Mouse (Mus musculus) G1E (cell line): ENCODE measurements around the gene Wdr26. TPM values are rescaled to one million over a fixed set of nuclear protein-coding genes. Genes with fewer than 3 reads are reported as not detected.

Experiments used
- ATAC-seq: 2 replicates; pipeline ENCODE4 v1.8.0; 2016; ENCODE audit warnings: mild to moderate bottlenecking; ENCODE audit not compliant: insufficient number of reproducible peaks, poor library complexity, low FRiP score, severe bottlenecking; ENCODE audit errors: extremely low read depth
- DNase-seq: peaks from one replicate; pipeline ENCODE4 v3.0.0; 2012; ENCODE audit warnings: low spot score
- H3K27me3 ChIP-seq: 2 replicates; pipeline ENCODE4 v1.6.1; 2012; ENCODE audit warnings: mild to moderate bottlenecking, low read length, inconsistent platforms; ENCODE audit not compliant: insufficient read depth
- H3K36me3 ChIP-seq: replicated peaks from 2 replicates; pipeline ENCODE3; 2012; ENCODE audit warnings: mild to moderate bottlenecking, inconsistent platforms
- H3K4me1 ChIP-seq: 2 replicates; pipeline ENCODE4 v1.6.1; 2012; ENCODE audit warnings: low read depth, low read length, inconsistent platforms, mixed read lengths; ENCODE audit not compliant: insufficient read depth
- H3K4me3 ChIP-seq: 2 replicates; pipeline ENCODE4 v1.5.1; 2012; ENCODE audit warnings: low read depth, mild to moderate bottlenecking, inconsistent platforms, low read length, moderate library complexity, mixed read lengths
- H3K9me3 ChIP-seq: replicated peaks from 2 replicates; pipeline ENCODE4 v1.6.1; 2012; ENCODE audit warnings: inconsistent platforms
- CTCF ChIP-seq: IDR thresholded peaks from 2 replicates; pipeline ENCODE4 v1.5.1; 2012; ENCODE audit warnings: low read depth, low read length, inconsistent platforms, mixed read lengths
- GATA1 ChIP-seq: IDR thresholded peaks from 2 replicates; pipeline ENCODE4 v1.6.1; 2012; ENCODE audit warnings: borderline replicate concordance, low read length, inconsistent platforms, mixed read lengths
- GATA2 ChIP-seq: IDR thresholded peaks from 2 replicates; pipeline ENCODE4 v1.6.1; 2012; ENCODE audit warnings: low read depth, low read length, inconsistent platforms, borderline replicate concordance
- POLR2AphosphoS5 ChIP-seq: IDR thresholded peaks from 2 replicates; pipeline ENCODE4 v1.6.1; 2012; ENCODE audit warnings: low read depth, low read length, inconsistent platforms; ENCODE audit not compliant: insufficient replicate concordance
- TAL1 ChIP-seq: conservative IDR thresholded peaks from 2 replicates; pipeline ENCODE4 v1.6.1; 2012; ENCODE audit warnings: low read depth, low read length, inconsistent platforms, mixed read lengths
- polyA plus RNA-seq: library from polyadenylated mRNA; stranded (reverse); fragments of >175 nt; gene quantifications from 2 replicates; pipeline ENCODE4 v1.2.3, GENCODE M21; 2012
- total RNA-seq, 2 experiments: library from RNA; stranded (forward) in 1 of 2; stranded (reverse) in 1 of 2; fragments of 200-1000 nt in 1 of 2; fragments of >200 nt in 1 of 2; fragmentation: Nextera tagmentation in 1 of 2; gene quantifications; 2 replicates each; pipeline ENCODE4 v1.2.3; 2014 to 2017

The Wdr26 gene
- total and polyA plus RNA-seq, 3 experiments: 28.1 to 297 (median 101) TPM

GRCm38 (mm10) chr1:181138730-181139129, 73.1 kb downstream of the Wdr26 start:
- DNase-seq (no peak), ATAC-seq (no peak)
- no peak for TF ChIP-seq TAL1
- no peak for TF ChIP-seq GATA2
- Histone ChIP-seq H3K27me3 (no peaks in the 10 kb centered on the region), H3K4me1 (peaks cover 8% of the 10 kb centered on the region), H3K36me3 (peaks cover 75% of the 10 kb centered on the region), H3K9me3 (no peaks in the 10 kb centered on the region), H3K4me3 (no peak overlapping the region)

DNA sequence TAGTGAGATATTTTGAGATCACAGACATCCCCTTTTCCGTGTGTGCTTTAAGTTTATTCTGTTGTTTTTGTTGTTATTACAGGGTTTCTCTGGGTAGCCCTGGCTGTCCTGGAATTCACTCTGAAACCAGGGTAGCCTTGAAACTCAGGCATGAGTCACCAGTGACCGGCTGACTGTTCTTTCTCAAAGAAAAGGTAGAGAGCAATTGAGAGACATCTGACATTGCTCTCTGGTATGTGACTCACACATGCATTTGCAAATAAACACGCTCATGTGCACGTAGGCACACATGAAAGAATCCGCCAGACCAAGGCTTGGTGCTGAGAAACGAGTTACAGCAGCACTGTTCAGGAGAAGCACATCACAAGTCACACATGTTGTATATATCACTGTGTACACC, 79.9 kb downstream of the Wdr26 start:
- Histone ChIP-seq H3K36me3 (peaks cover 88% of the 10 kb centered on the region), H3K4me1 (no peaks in the 10 kb centered on the region), H3K4me3 (no peak overlapping the region), H3K27me3 (no peaks in the 10 kb centered on the region), H3K9me3 (no peaks in the 10 kb centered on the region)
- ATAC-seq (no peak), DNase-seq (no peak)
- no peak for TF ChIP-seq GATA2
- no peak for TF ChIP-seq CTCF
- no peak for TF ChIP-seq GATA1
- no peak for TF ChIP-seq POLR2AphosphoS5
- TF ChIP-seq TAL1: no peak

DNA sequence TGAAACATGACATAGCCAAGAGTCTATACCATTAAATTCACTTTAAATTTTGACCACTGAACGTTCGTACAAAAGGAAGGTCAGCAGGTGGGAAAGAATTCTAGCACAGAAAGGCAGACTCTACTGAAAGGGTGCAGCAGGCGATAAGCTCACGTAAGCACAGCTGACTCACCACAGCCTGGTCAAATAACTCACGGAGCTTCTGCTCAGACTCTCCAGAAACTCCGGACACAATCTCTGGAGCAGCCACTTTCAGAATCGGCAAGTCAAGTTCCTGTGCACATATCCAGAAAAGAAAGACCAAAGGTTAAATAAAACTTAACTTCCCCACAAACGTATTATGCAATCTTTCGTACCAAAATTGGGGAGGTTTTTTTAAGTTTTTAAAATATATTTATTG, 85.0 kb downstream of the Wdr26 start:
- TF ChIP-seq TAL1 (no peak), POLR2AphosphoS5 (no peak), CTCF (no peak), GATA1 (no peak)
- ATAC-seq: no peak
- H3K36me3 ChIP-seq: peaks cover 88% of the 10 kb centered on the region

DNA sequence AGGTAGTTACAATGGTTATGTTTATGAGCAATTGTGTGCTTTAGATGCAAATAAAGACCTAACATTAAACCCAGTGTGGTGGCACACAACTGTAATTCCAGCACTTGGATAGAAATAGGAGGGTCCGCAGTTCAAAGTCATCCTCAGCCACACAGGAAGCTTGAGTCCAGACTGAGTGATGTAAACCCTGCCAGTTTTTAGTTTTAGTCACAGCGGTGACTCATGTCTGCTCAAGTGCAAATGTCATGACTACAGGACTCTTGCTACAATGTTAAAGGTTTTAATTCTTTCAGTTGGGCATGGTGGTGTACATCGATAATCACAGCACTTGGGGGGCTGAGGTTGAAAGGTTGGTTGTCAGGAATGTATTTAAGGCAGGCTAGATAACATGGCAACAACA, 85.9 kb downstream of the Wdr26 start:
- Histone ChIP-seq H3K4me1 (peaks cover 6% of the 10 kb centered on the region), H3K27me3 (no peaks in the 10 kb centered on the region), H3K36me3 (peaks cover 88% of the 10 kb centered on the region), H3K9me3 (no peaks in the 10 kb centered on the region), H3K4me3 (no peak overlapping the region)
- TF ChIP-seq CTCF: no peak
- no peak for TF ChIP-seq POLR2AphosphoS5
- TF ChIP-seq GATA2: no peak
- TF ChIP-seq TAL1: no peak
- TF ChIP-seq GATA1: no peak
- DNase-seq (no peak), ATAC-seq (no peak)

More for the DNA sequence above, 85.0 kb downstream of the Wdr26 start:
- DNase-seq: no peak
- Histone ChIP-seq H3K27me3 (no peaks in the 10 kb centered on the region), H3K4me3 (no peak overlapping the region), H3K9me3 (no peaks in the 10 kb centered on the region), H3K4me1 (peaks cover 6% of the 10 kb centered on the region)

- TF ChIP-seq POLR2AphosphoS5: no peak
- TF ChIP-seq GATA1: no peak
- TF ChIP-seq CTCF: no peak
- TF ChIP-seq GATA2: no peak
- no peak for TF ChIP-seq TAL1
Measured at GRCm38 (mm10) chr1:181124145-181124544, 87.7 kb downstream of the Wdr26 start.

More at GRCm38 (mm10) chr1:181124145-181124544, 87.7 kb downstream of the Wdr26 start:
- H3K36me3 ChIP-seq: peaks cover 87% of the 10 kb centered on the region
- H3K4me3 ChIP-seq: no peak overlapping the region
- peak; percentile 9 for DNase-seq
- H3K4me1 ChIP-seq: peaks cover 6% of the 10 kb centered on the region
- H3K9me3 ChIP-seq: no peaks in the 10 kb centered on the region
- no peaks in the 10 kb centered on the region for H3K27me3 ChIP-seq
- no peak for ATAC-seq

Other genes starting within 250 kb of the Wdr26 start
- gene Ephx1, start 191.1 kb downstream of the Wdr26 start, total RNA-seq (2014; fragmentation: Nextera tagmentation): not detected in 2 replicates
- not detected in 2 replicates for gene Ephx1, start 191.1 kb downstream of the Wdr26 start, total RNA-seq (2017)
- not detected in 2 replicates for gene Ephx1, start 191.1 kb downstream of the Wdr26 start, polyA plus RNA-seq
- not detected in 2 replicates for gene 9130409I23Rik, start 160.8 kb downstream of the Wdr26 start, total RNA-seq (2014; fragmentation: Nextera tagmentation)
- gene 9130409I23Rik, start 160.8 kb downstream of the Wdr26 start, total RNA-seq (2017): 0.05 TPM in 1 of 2 replicates, not detected in the other
- gene 9130409I23Rik, start 160.8 kb downstream of the Wdr26 start, polyA plus RNA-seq: not detected in 2 replicates
- gene Nvl, start 67.8 kb downstream of the Wdr26 start, total RNA-seq (2014; fragmentation: Nextera tagmentation): 104 and 111 TPM in 2 replicates
- gene Nvl, start 67.8 kb downstream of the Wdr26 start, total RNA-seq (2017): 41.0 and 48.0 TPM in 2 replicates
- gene Nvl, start 67.8 kb downstream of the Wdr26 start, polyA plus RNA-seq: 3.1 and 3.3 TPM in 2 replicates
- gene Cnih4, start 67.3 kb downstream of the Wdr26 start, total RNA-seq (2014; fragmentation: Nextera tagmentation): 51.6 and 56.2 TPM in 2 replicates
- 41.8 and 55.8 TPM in 2 replicates for gene Cnih4, start 67.3 kb downstream of the Wdr26 start, total RNA-seq (2017)
- 5.4 and 5.9 TPM in 2 replicates for gene Cnih4, start 67.3 kb downstream of the Wdr26 start, polyA plus RNA-seq
- not detected in 2 replicates for gene Cnih3, start 140.6 kb upstream of the Wdr26 start, total RNA-seq (2014; fragmentation: Nextera tagmentation)
- 0.11 TPM in 1 of 2 replicates, not detected in the other for gene Cnih3, start 140.6 kb upstream of the Wdr26 start, total RNA-seq (2017)
- gene Cnih3, start 140.6 kb upstream of the Wdr26 start, polyA plus RNA-seq: not detected in 2 replicates